ENCODE assay signal across 21 mouse cellular contexts in genomic region chr2:118415601-118416355, GRCm38 (mm10). TPM values are rescaled to one million over a fixed set of nuclear protein-coding genes. Genes with fewer than 3 reads are reported as not detected.
DNase-seq lines count a peak whose midpoint lies in the region; TF ChIP-seq lines count a peak whose summit lies in the region.
"Had no signal": no experiment of that assay in that cellular context is flagged by ENCODE, and none has a peak within 500 bp of the region (broad histone marks: within the 10 kb centered on the region; RNA-seq: fewer than 3 reads in every experiment).

No protein-coding gene starts in this region.

- H3K36me3 ChIP-seq in heart, embryonic 10.5 days = peaks cover 87% of the 10 kb centered on the region
- H3K36me3 ChIP-seq in heart, adult 2 months (ENCODE audit: control insufficient read depth, insufficient read depth, low read length) = no peaks in the 10 kb centered on the region

- H3K27me3 ChIP-seq in heart, embryonic 10.5 days (ENCODE audit: insufficient read depth, poor library complexity, severe bottlenecking) = no peaks in the 10 kb centered on the region
- no peaks in the 10 kb centered on the region for H3K27me3 ChIP-seq in heart, adult 2 months (ENCODE audit: control insufficient read depth, insufficient read depth, low read length)
- H3K27me3 ChIP-seq: CH12.LX, Patski had no signal

- H3K4me1 ChIP-seq in heart, embryonic 10.5 days = no peaks in the 10 kb centered on the region
- H3K4me1 ChIP-seq in heart, adult 2 months (ENCODE audit: control insufficient read depth, insufficient read depth, low read length) = no peaks in the 10 kb centered on the region

- TF ChIP-seq CTCF in heart, adult 2 months (IDR thresholded peaks at IDR 0.05) = no peak

- no peaks in the 10 kb centered on the region for H3K9me3 ChIP-seq in heart, embryonic 10.5 days
- H3K9me3 ChIP-seq: G1E had no signal

- no peak overlapping the region for H3K4me3 ChIP-seq in heart, embryonic 10.5 days
- H3K4me3 ChIP-seq in heart, adult 2 months = no peak overlapping the region

- no peak for TF ChIP-seq POLR2A in heart, adult 2 months (IDR thresholded peaks at IDR 0.05; ENCODE audit: insufficient read depth, low read depth, low read length)

- H3K9ac ChIP-seq in heart, adult 2 months (ENCODE audit: low read depth, low read length) = no peak overlapping the region

- H3K27ac ChIP-seq in heart, embryonic 10.5 days = no peak overlapping the region
- no peak overlapping the region for H3K27ac ChIP-seq in heart, adult 2 months

- peak; percentile 56 for DNase-seq in heart, adult 11 months
- DNase-seq in heart, postnatal 36 days = no peak
- DNase-seq in heart, embryonic 10.5 days (ENCODE audit: low spot score) = peak; percentile 65
- DNase-seq in heart, adult 2 months = no peak
- DNase-seq in adipocyte (ENCODE audit: low spot score) (peak; percentile 47), liver (no peak)
- DNase-seq: adrenal gland, adult 2 months; adrenal gland, adult 8-10 months; adrenal gland, postnatal 10 days; adrenal gland, postnatal 14 days; adrenal gland, postnatal 25 days; adrenal gland, postnatal 36 days; B cell, adult 2 months; cerebellum, adult 11 months; cerebellum, adult 11-12 months; cerebellum, adult 18-20 months; cerebellum, adult 2 months had no signal

- no peaks in the 10 kb centered on the region for H3K79me2 ChIP-seq in heart, adult 2 months (replicated peaks; ENCODE audit: control insufficient read depth, insufficient read depth, low read length)

- 86% methylated on average over 6 of the region's 6 CpGs for WGBS in heart, embryonic 10.5 days
- WGBS in heart, adult 2 months = 96% methylated on average over 6 of the region's 6 CpGs

- intact Hi-C loops in heart, postnatal 36 days (cut with DNase I) = no loop called here
- intact Hi-C loops in heart, adult 2 months (cut with DNase I) = no loop called here

- no peak for TF ChIP-seq EP300 in heart, adult 2 months (IDR thresholded peaks at IDR 0.05; ENCODE audit: insufficient read depth, low read depth, low read length)

RNA-seq across cellular contexts. Expression of gene Eif2ak4, which starts 27.4 kb away (rescaled TPM):
- 1 to 10 TPM; 4.8 to 6.5 TPM for total RNA-seq in heart, postnatal 36 days (2021)
- 9.5 and 10.0 TPM in 2 replicates for polyA plus RNA-seq in heart, embryonic 10.5 days (2016; fragmentation: Nextera tagmentation; extraction: Ambion mirVana)
- total RNA-seq in heart, adult 2 months (2021) = 1 to 10 TPM; 6.1 to 7.0 TPM
- 4.6 and 5.0 TPM in 2 replicates for polyA plus RNA-seq in heart, adult 2 months (2012; rRNA removed)

RNA-seq across cellular contexts. Expression of gene Gpr176, which starts 42.6 kb away (rescaled TPM):
- total RNA-seq in heart, postnatal 36 days (2021) = under 1 TPM; 0.14 to 0.17 TPM
- polyA plus RNA-seq in heart, embryonic 10.5 days (2016; fragmentation: Nextera tagmentation; extraction: Ambion mirVana) = 0.39 TPM in 1 of 2 replicates, not detected in the other
- under 1 TPM; 0.07 to 0.10 TPM for total RNA-seq in heart, adult 2 months (2021)
- polyA plus RNA-seq in heart, adult 2 months (2012; rRNA removed) = 0.12 and 0.23 TPM in 2 replicates
- total RNA-seq: CH12.LX, MEL had no signal
- polyA plus RNA-seq: G1E had no signal

Comparison
In these comparisons a context has a peak if more than half of its experiments do, and no peak if none do; other contexts are left out.
1. DNase-seq: peak in heart, adult 11 months (single experiment), heart, embryonic 10.5 days (single experiment) and adipocyte (single experiment); none in heart, postnatal 36 days (0 of 2), heart, adult 2 months (0 of 2) and liver (single experiment).